Mouse (Mus musculus) bone marrow, adult 2 months (tissue): Measurements from ENCODE around the gene Flt3l. TPM values are rescaled to one million over a fixed set of nuclear protein-coding genes. Genes with fewer than 3 reads are reported as not detected.
A peak's percentile ranks its signal among the peaks of the same experiment; 100 is the strongest.
"Not testable (repeated sequence)": the region's sequence is repeated elsewhere in the genome, so short reads cannot be mapped to it uniquely, and the experiment has no call there.

ENCODE experiments used
- H3K27ac ChIP-seq: fragments of 200-500 bp; 2 replicates; pipeline ENCODE4 v1.5.1; 2012; ENCODE audit warnings: low read depth, mild to moderate bottlenecking, control low read depth, inconsistent platforms, low read length; ENCODE audit not compliant: control insufficient read depth, poor library complexity, insufficient read depth
- H3K4me1 ChIP-seq: fragments of 200-500 bp; 2 replicates; pipeline ENCODE4 v1.6.1; 2011; ENCODE audit warnings: low read length; ENCODE audit not compliant: control insufficient read depth, insufficient read depth
- H3K4me3 ChIP-seq: fragments of 200-500 bp; replicated peaks from 2 replicates; pipeline ENCODE3; 2011; ENCODE audit warnings: mild to moderate bottlenecking, low read depth, low read length, control low read depth; ENCODE audit not compliant: control insufficient read depth
- CTCF ChIP-seq: fragments of 200-500 bp; IDR thresholded peaks from 2 replicates; pipeline ENCODE4 v1.5.1; 2011; ENCODE audit warnings: low read length, control low read depth; ENCODE audit not compliant: control insufficient read depth, insufficient read depth
- POLR2A ChIP-seq: fragments of 200-500 bp; IDR thresholded peaks from 2 replicates; pipeline ENCODE4 v1.6.1; 2011; ENCODE audit warnings: low read depth, mild to moderate bottlenecking, control low read depth, low read length, borderline replicate concordance; ENCODE audit not compliant: control insufficient read depth
- WGBS: fragments of 180-500 bp; shearing (Covaris S2); methylation state at CpG from one replicate; pipeline ENCODE4 v1.1.7; 2018; 5-methylcytosine and 5-hydroxymethylcytosine counted together
- polyA plus RNA-seq: library from polyadenylated mRNA; stranded (reverse); fragments of >200 nt; gene quantifications from 2 replicates; pipeline ENCODE4 v1.2.4, GENCODE M21; 2011; ENCODE audit warnings: low replicate concordance; ENCODE audit not compliant: missing spikeins, insufficient read depth, insufficient read length

The Flt3l gene
- polyA plus RNA-seq, 1 experiment = 85.0 TPM

GRCm38 (mm10) chr7:45176356-45176755 lies 40.1 kb upstream of the Flt3l start:
- TF ChIP-seq CTCF (no peak), POLR2A (no peak)
- H3K4me3 ChIP-seq = no peak overlapping the region
- WGBS = 6% methylated on average over 31 of the region's 31 CpGs
- H3K4me1 ChIP-seq = no peaks in the 10 kb centered on the region; the same call in 1 of the 2 replicates
- no peak overlapping the region for H3K27ac ChIP-seq

GRCm38 (mm10) chr7:45175929-45176328 lies 39.7 kb upstream of the Flt3l start:
- 7% methylated on average over 23 of the region's 23 CpGs for WGBS
- Histone ChIP-seq H3K27ac (no peak overlapping the region), H3K4me3 (no peak overlapping the region), H3K4me1 (no peaks in the 10 kb centered on the region; the same call in 1 of the 2 replicates)
- TF ChIP-seq POLR2A = no peak
- TF ChIP-seq CTCF = no peak

GRCm38 (mm10) chr7:45175398-45175797 lies 39.2 kb upstream of the Flt3l start:
- no peak overlapping the region for H3K27ac ChIP-seq
- no peak for TF ChIP-seq CTCF
- no peak for TF ChIP-seq POLR2A
- no peak overlapping the region for H3K4me3 ChIP-seq
- no peaks in the 10 kb centered on the region; the same call in 1 of the 2 replicates for H3K4me1 ChIP-seq
- 1% methylated on average over 13 of the region's 13 CpGs for WGBS

- no peak overlapping the region for H3K4me3 ChIP-seq
- H3K4me1 ChIP-seq = no peaks in the 10 kb centered on the region; the same call in 1 of the 2 replicates
- TF ChIP-seq POLR2A (no peak), CTCF (no peak)
- 4% methylated on average over 29 of the region's 29 CpGs for WGBS
- H3K27ac ChIP-seq = no peak overlapping the region
Measured at GRCm38 (mm10) chr7:45174567-45175280, 38.5 kb upstream of the Flt3l start.

GRCm38 (mm10) chr7:45173772-45174171 lies 37.5 kb upstream of the Flt3l start:
- not testable (repeated sequence) for H3K4me1 ChIP-seq, H3K27ac ChIP-seq, H3K4me3 ChIP-seq
- 0 out of 2 replicates have a peak, but pooled peaks have one; percentile 28 for TF ChIP-seq CTCF
- 52% methylated on average over 1 of the region's 1 CpGs for WGBS

- WGBS = 43% methylated on average over 7 of the region's 7 CpGs
- no peak for TF ChIP-seq POLR2A
- peak; percentile 55 for TF ChIP-seq CTCF
- H3K4me3 ChIP-seq = no peak overlapping the region
- H3K4me1 ChIP-seq = no peaks in the 10 kb centered on the region; the same call in 1 of the 2 replicates
- no peak overlapping the region for H3K27ac ChIP-seq
Measured at GRCm38 (mm10) chr7:45172974-45173373, 36.7 kb upstream of the Flt3l start.

- no peaks in the 10 kb centered on the region; the same call in 1 of the 2 replicates for H3K4me1 ChIP-seq
- H3K4me3 ChIP-seq = no peak overlapping the region
- TF ChIP-seq CTCF (no peak), POLR2A (no peak)
- WGBS = 80% methylated on average over 3 of the region's 3 CpGs
- H3K27ac ChIP-seq = no peak overlapping the region
Measured at GRCm38 (mm10) chr7:45169495-45169894, 33.3 kb upstream of the Flt3l start.

GRCm38 (mm10) chr7:45168656-45169055 lies 32.4 kb upstream of the Flt3l start:
- TF ChIP-seq CTCF (no peak), POLR2A (no peak)
- Histone ChIP-seq H3K4me3 (no peak overlapping the region), H3K4me1 (no peaks in the 10 kb centered on the region), H3K27ac (no peak overlapping the region)
- 14% methylated on average over 24 of the region's 24 CpGs for WGBS

GRCm38 (mm10) chr7:45167761-45168445 lies 31.7 kb upstream of the Flt3l start:
- H3K4me1 ChIP-seq = no peaks in the 10 kb centered on the region
- TF ChIP-seq POLR2A = no peak
- no peak for TF ChIP-seq CTCF
- no peak overlapping the region for H3K4me3 ChIP-seq
- 16% methylated on average over 19 of the region's 19 CpGs for WGBS
- no peak overlapping the region for H3K27ac ChIP-seq
